Mouse (Mus musculus): ENCODE measurements around the gene Ghrh. TPM values are rescaled to one million over a fixed set of nuclear protein-coding genes. Genes with fewer than 3 reads are reported as not detected.
"Not testable (repeated sequence)": the region's sequence is repeated elsewhere in the genome, so short reads cannot be mapped to it uniquely, and the experiment has no call there.

Gene Ghrh
- polyA plus RNA-seq (2015; fragmentation: Nextera tagmentation; extraction: Ambion mirVana) = not detected in 2 replicates

- no peak for DNase-seq
- H3K27ac ChIP-seq = no peak within 1 kb of the TSS
- H3K9ac ChIP-seq = no peak within 1 kb of the TSS
- WGBS (ENCODE audit: insufficient replicate concordance) = 75% methylated on average over 26 of the region's 26 CpGs
- no peak for ATAC-seq (ENCODE audit: low read depth)
- no peak within 1 kb of the TSS for H3K4me3 ChIP-seq (replicated peaks)
- H3K4me2 ChIP-seq = no peak within 1 kb of the TSS
- no peaks in the 10 kb centered on the region for H3K36me3 ChIP-seq
- 0 out of 2 replicates have a peak, but pooled peaks cover 5% of the 10 kb centered on the region for H3K27me3 ChIP-seq
- H3K4me1 ChIP-seq (replicated peaks) = no peaks in the 10 kb centered on the region
- H3K9me3 ChIP-seq (replicated peaks) = no peaks in the 10 kb centered on the region
Observed at GRCm38 (mm10) chr2:157347361-157348159, at the start of gene Ghrh. TSS of gene Ghrh (minus strand) at chr2:157347506.

- peaks cover 15% of the 10 kb centered on the region for H3K4me1 ChIP-seq (replicated peaks)
- no peak overlapping the region for H3K4me3 ChIP-seq (replicated peaks)
- no peak overlapping the region for H3K9ac ChIP-seq
- no peak overlapping the region for H3K4me2 ChIP-seq
- H3K36me3 ChIP-seq = peaks cover 37% of the 10 kb centered on the region
- DNase-seq = no peak
- ATAC-seq (ENCODE audit: low read depth) = no peak
- no peak overlapping the region for H3K27ac ChIP-seq
- WGBS (ENCODE audit: insufficient replicate concordance) = 43% methylated on average over 13 of the region's 13 CpGs
- H3K27me3 ChIP-seq = no peaks in the 10 kb centered on the region
- H3K9me3 ChIP-seq (replicated peaks) = no peaks in the 10 kb centered on the region
Observed at GRCm38 (mm10) chr2:157395960-157396359, 48.7 kb upstream of the Ghrh start.

- Histone ChIP-seq H3K4me2 (no peak overlapping the region), H3K36me3 (peaks cover 37% of the 10 kb centered on the region), H3K27ac (no peak overlapping the region), H3K9me3 (replicated peaks) (no peaks in the 10 kb centered on the region), H3K9ac (no peak overlapping the region), H3K4me1 (replicated peaks) (peaks cover 15% of the 10 kb centered on the region), H3K4me3 (replicated peaks) (no peak overlapping the region), H3K27me3 (no peaks in the 10 kb centered on the region)
- WGBS (ENCODE audit: insufficient replicate concordance) = 65% methylated on average over 5 of the region's 5 CpGs
- no peak for ATAC-seq (ENCODE audit: low read depth)
- no peak for DNase-seq
Observed at GRCm38 (mm10) chr2:157395371-157395770, 48.1 kb upstream of the Ghrh start.

GRCm38 (mm10) chr2:157394868-157395267, 47.6 kb upstream of the Ghrh start:
- H3K27me3 ChIP-seq = no peaks in the 10 kb centered on the region
- no peak overlapping the region for H3K9ac ChIP-seq
- DNase-seq (no peak), ATAC-seq (ENCODE audit: low read depth) (no peak)
- H3K4me1 ChIP-seq (replicated peaks) = peaks cover 15% of the 10 kb centered on the region
- peaks cover 37% of the 10 kb centered on the region for H3K36me3 ChIP-seq
- no peak overlapping the region for H3K4me2 ChIP-seq
- H3K4me3 ChIP-seq (replicated peaks) = no peak overlapping the region
- H3K9me3 ChIP-seq (replicated peaks) = no peaks in the 10 kb centered on the region
- H3K27ac ChIP-seq = no peak overlapping the region
- WGBS (ENCODE audit: insufficient replicate concordance) = 51% methylated on average over 6 of the region's 6 CpGs

- Histone ChIP-seq H3K4me1 (replicated peaks) (peaks cover 18% of the 10 kb centered on the region), H3K4me3 (replicated peaks) (no peak overlapping the region), H3K9ac (no peak overlapping the region), H3K27ac (no peak overlapping the region), H3K27me3 (no peaks in the 10 kb centered on the region), H3K9me3 (replicated peaks) (no peaks in the 10 kb centered on the region), H3K4me2 (no peak overlapping the region), H3K36me3 (peaks cover 39% of the 10 kb centered on the region)
- no peak for ATAC-seq (ENCODE audit: low read depth)
- WGBS (ENCODE audit: insufficient replicate concordance) = 85% methylated on average over 4 of the region's 4 CpGs
- no peak for DNase-seq
Observed at GRCm38 (mm10) chr2:157393549-157393948, 46.2 kb upstream of the Ghrh start.

GRCm38 (mm10) chr2:157392331-157392730, 45.0 kb upstream of the Ghrh start:
- 72% methylated on average over 2 of the region's 2 CpGs for WGBS (ENCODE audit: insufficient replicate concordance)
- H3K4me3 ChIP-seq (replicated peaks) = no peak overlapping the region
- no peak overlapping the region for H3K9ac ChIP-seq
- H3K4me2 ChIP-seq = no peak overlapping the region
- no peaks in the 10 kb centered on the region for H3K27me3 ChIP-seq
- H3K36me3 ChIP-seq = peaks cover 27% of the 10 kb centered on the region
- no peaks in the 10 kb centered on the region for H3K9me3 ChIP-seq (replicated peaks)
- ATAC-seq (ENCODE audit: low read depth) (no peak), DNase-seq (no peak)
- no peak overlapping the region for H3K27ac ChIP-seq
- peaks cover 23% of the 10 kb centered on the region for H3K4me1 ChIP-seq (replicated peaks)

GRCm38 (mm10) chr2:157389591-157389921, 42.2 kb upstream of the Ghrh start:
- Histone ChIP-seq H3K27me3 (no peaks in the 10 kb centered on the region), H3K36me3 (peaks cover 3% of the 10 kb centered on the region; the same call in 1 of the 2 replicates), H3K4me1 (replicated peaks) (peaks cover 16% of the 10 kb centered on the region), H3K4me2 (no peak overlapping the region), H3K4me3 (replicated peaks) (no peak overlapping the region), H3K9ac (no peak overlapping the region), H3K9me3 (replicated peaks) (no peaks in the 10 kb centered on the region), H3K27ac (no peak overlapping the region)
- WGBS (ENCODE audit: insufficient replicate concordance) = 79% methylated on average over 7 of the region's 7 CpGs
- no peak for ATAC-seq (ENCODE audit: low read depth)
- DNase-seq = no peak

- H3K36me3 ChIP-seq; H3K9me3 ChIP-seq (replicated peaks); DNase-seq; H3K4me3 ChIP-seq (replicated peaks); H3K27me3 ChIP-seq; H3K4me2 ChIP-seq; H3K27ac ChIP-seq; ATAC-seq (ENCODE audit: low read depth); H3K9ac ChIP-seq: not testable (repeated sequence)
- peaks cover 11% of the 10 kb centered on the region for H3K4me1 ChIP-seq (replicated peaks)
- WGBS (ENCODE audit: insufficient replicate concordance) = 89% methylated on average over 14 of the region's 14 CpGs
Observed at GRCm38 (mm10) chr2:157388901-157389590, 41.7 kb upstream of the Ghrh start.

GRCm38 (mm10) chr2:157384836-157385235, 37.5 kb upstream of the Ghrh start:
- Histone ChIP-seq H3K27me3 (no peaks in the 10 kb centered on the region), H3K4me2 (no peak overlapping the region), H3K27ac (no peak overlapping the region), H3K4me3 (replicated peaks) (no peak overlapping the region), H3K9ac (no peak overlapping the region), H3K4me1 (replicated peaks) (peaks cover 8% of the 10 kb centered on the region; the same call in 1 of the 2 replicates), H3K9me3 (replicated peaks) (no peaks in the 10 kb centered on the region), H3K36me3 (peaks cover 27% of the 10 kb centered on the region)
- 79% methylated on average over 4 of the region's 4 CpGs for WGBS (ENCODE audit: insufficient replicate concordance)
- ATAC-seq (ENCODE audit: low read depth) = no peak
- no peak for DNase-seq

GRCm38 (mm10) chr2:157376995-157377394, 29.7 kb upstream of the Ghrh start:
- Histone ChIP-seq H3K9ac (no peak overlapping the region), H3K27ac (no peak overlapping the region), H3K36me3 (peaks cover 33% of the 10 kb centered on the region), H3K9me3 (replicated peaks) (no peaks in the 10 kb centered on the region), H3K27me3 (no peaks in the 10 kb centered on the region), H3K4me1 (replicated peaks) (peaks cover 14% of the 10 kb centered on the region), H3K4me2 (no peak overlapping the region), H3K4me3 (replicated peaks) (no peak overlapping the region)
- ATAC-seq (ENCODE audit: low read depth) = no peak
- no peak for DNase-seq
- 62% methylated on average over 3 of the region's 3 CpGs for WGBS (ENCODE audit: insufficient replicate concordance)

- H3K4me3 ChIP-seq (replicated peaks) = no peak overlapping the region
- DNase-seq = no peak
- H3K9ac ChIP-seq = no peak overlapping the region
- no peaks in the 10 kb centered on the region for H3K27me3 ChIP-seq
- no peak overlapping the region for H3K4me2 ChIP-seq
- no peak for ATAC-seq (ENCODE audit: low read depth)
- peaks cover 18% of the 10 kb centered on the region for H3K4me1 ChIP-seq (replicated peaks)
- no peaks in the 10 kb centered on the region for H3K9me3 ChIP-seq (replicated peaks)
- 70% methylated on average over 14 of the region's 14 CpGs for WGBS (ENCODE audit: insufficient replicate concordance)
- H3K36me3 ChIP-seq = peaks cover 28% of the 10 kb centered on the region
- H3K27ac ChIP-seq = no peak overlapping the region
Observed at GRCm38 (mm10) chr2:157375794-157376757, 28.8 kb upstream of the Ghrh start.
